Mouse (Mus musculus) thymus, adult 2 months (tissue): ENCODE results near the gene Gm20479.

Experiments used
- CTCF ChIP-seq: fragments of 200-500 bp; IDR thresholded peaks from 2 replicates; pipeline ENCODE4 v1.5.1; 2012; ENCODE audit warnings: mild to moderate bottlenecking, control low read depth, low read length, moderate library complexity, borderline replicate concordance; ENCODE audit not compliant: control insufficient read depth, poor library complexity, insufficient read depth; ENCODE audit errors: extremely low read depth
- POLR2A ChIP-seq: fragments of 200-500 bp; IDR thresholded peaks from 2 replicates; pipeline ENCODE4 v1.6.1; 2012; ENCODE audit warnings: mild to moderate bottlenecking, low read length, control low read depth, moderate library complexity; ENCODE audit not compliant: control insufficient read depth, poor library complexity, insufficient read depth; ENCODE audit errors: extremely low read depth

GRCm38 (mm10) chr7:27323001-27323400 is 34.2 kb downstream of the Gm20479 start:
- TF ChIP-seq CTCF (no peak), POLR2A (no peak)
